Mouse (Mus musculus): ENCODE measurements around the gene Orm1.

- TF ChIP-seq CTCF (IDR thresholded peaks at IDR 0.05; ENCODE audit: low read depth) (peak; percentile 100), EP300 (IDR thresholded peaks at IDR 0.05; ENCODE audit: low read depth) (no peak)
These were observed 24.2 kb downstream of the Orm1 start for GRCm38 (mm10) chr4:63368577-63368976.
